Mouse (Mus musculus): ENCODE measurements around the gene Apc2.

DNA sequence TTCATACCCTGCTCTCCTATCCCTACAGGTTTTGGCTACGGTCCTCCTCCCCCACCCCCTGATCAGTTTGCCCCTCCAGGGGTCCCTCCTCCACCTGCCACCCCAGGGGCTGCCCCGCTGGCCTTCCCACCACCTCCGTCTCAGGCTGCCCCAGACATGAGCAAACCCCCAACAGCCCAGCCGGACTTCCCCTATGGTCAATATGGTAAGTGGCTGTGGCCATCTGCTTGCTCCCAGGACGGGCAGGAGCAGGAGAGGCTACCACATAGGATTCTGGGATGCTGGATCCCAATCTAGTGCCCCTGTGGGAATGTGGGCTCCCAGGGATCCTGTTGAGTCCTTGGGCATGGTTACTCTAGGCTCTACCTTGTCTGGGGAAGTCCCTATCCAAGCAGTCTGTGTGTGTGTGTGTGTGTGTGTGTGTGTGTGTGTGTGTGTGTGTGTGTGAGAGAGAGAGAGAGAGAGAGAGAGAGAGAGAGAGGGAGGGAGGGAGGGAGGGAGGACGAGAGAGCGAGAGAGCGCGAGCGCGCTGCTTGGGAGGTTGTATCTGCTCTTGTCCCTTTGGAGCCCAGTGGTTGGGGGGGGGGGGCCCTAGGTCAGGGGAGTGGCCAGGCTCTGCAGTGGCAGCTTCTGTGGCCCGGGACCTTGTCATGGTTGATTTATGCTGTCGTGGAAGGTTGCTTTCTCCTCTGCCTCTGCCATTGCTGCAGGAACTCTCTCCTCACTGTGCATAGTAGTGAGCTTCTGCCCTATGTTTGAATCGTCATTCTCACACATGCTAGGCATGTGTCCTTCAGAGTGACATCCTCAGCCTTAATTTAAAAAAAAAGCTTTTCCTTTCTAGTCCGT is 10.3 kb upstream of the Apc2 start:
- TF ChIP-seq CTCF (IDR thresholded peaks at IDR 0.05; ENCODE audit: borderline replicate concordance, control insufficient read depth, extremely low read depth, insufficient read depth, low read length, poor library complexity) (no peak), POLR2A (IDR thresholded peaks at IDR 0.05; ENCODE audit: control insufficient read depth, extremely low read depth, insufficient read depth, low read length, poor library complexity) (no peak)
